Mouse (Mus musculus): ENCODE measurements around the gene Camkv.

Camkv gene

GRCm38 (mm10) chr9:107993013-107993412 lies 57.5 kb downstream of the Camkv start:
- DNase-seq (ENCODE audit: low spot score), result no peak

GRCm38 (mm10) chr9:107994464-107994863 lies 59.0 kb downstream of the Camkv start:
- DNase-seq (ENCODE audit: low spot score), result no peak

- DNase-seq (ENCODE audit: low spot score), result no peak
Observed at GRCm38 (mm10) chr9:107995513-107995912, 60.0 kb downstream of the Camkv start.

GRCm38 (mm10) chr9:107996049-107996448 lies 60.6 kb downstream of the Camkv start, which contains the start of gene Gm20662:
Gm20662 (plus strand) TSS chr9:107996349.
- no peak for DNase-seq (ENCODE audit: low spot score)

Measured in urinary bladder, postnatal 10 days (tissue).